Mouse (Mus musculus): ENCODE results near the gene Ddx27. TPM values are rescaled to one million over a fixed set of nuclear protein-coding genes. Genes with fewer than 3 reads are reported as not detected.

The Ddx27 gene
- polyA plus RNA-seq, 2 experiments = 36.5 to 50.2 TPM

DNA sequence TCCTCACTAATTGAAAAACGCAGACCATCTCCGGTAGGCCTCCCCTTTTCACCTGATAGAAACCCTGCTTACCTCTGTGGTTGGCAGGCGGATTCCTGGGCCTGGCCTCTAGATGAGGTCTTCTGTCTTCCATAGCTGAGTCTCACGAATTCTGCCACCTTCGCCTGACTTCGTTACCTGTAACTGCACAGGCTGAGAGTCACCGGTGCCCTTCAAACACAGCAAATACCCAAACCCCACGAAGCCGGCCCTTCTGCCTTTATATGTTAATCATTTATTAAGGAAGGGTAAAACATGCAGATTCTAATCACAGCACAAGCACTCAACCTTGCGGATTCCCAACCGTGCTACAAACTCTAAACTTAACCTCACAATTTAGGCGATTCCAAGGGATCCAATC, 45.0 kb downstream of the Ddx27 start:
- Histone ChIP-seq H3K4me2 (replicated peaks; ENCODE audit: low read depth, low read length, severe bottlenecking) (no peak overlapping the region), H3K9me3 (ENCODE audit: control insufficient read depth, low read length) (no peaks in the 10 kb centered on the region), H3K27ac (replicated peaks; ENCODE audit: low read depth, low read length) (no peak overlapping the region), H3K9ac (ENCODE audit: low read depth, low read length, severe bottlenecking) (no peak overlapping the region), H3K4me3 (replicated peaks; ENCODE audit: low read length) (no peak overlapping the region), H3K36me3 (ENCODE audit: control insufficient read depth, insufficient read depth, low read length) (peaks cover 45% of the 10 kb centered on the region), H3K27me3 (ENCODE audit: control insufficient read depth, insufficient read depth, low read length) (no peaks in the 10 kb centered on the region), H3K4me1 (ENCODE audit: control insufficient read depth, insufficient read depth, low read length) (peaks cover 13% of the 10 kb centered on the region)
- ATAC-seq (ENCODE audit: low FRiP score, low read depth) (no peak), DNase-seq (ENCODE audit: low spot score) (no peak)
- WGBS = 73% methylated on average over 12 of the region's 12 CpGs
- no peak for TF ChIP-seq POLR2A (IDR thresholded peaks at IDR 0.05; ENCODE audit: borderline replicate concordance, extremely low read depth, insufficient read depth, insufficient read length)

DNA sequence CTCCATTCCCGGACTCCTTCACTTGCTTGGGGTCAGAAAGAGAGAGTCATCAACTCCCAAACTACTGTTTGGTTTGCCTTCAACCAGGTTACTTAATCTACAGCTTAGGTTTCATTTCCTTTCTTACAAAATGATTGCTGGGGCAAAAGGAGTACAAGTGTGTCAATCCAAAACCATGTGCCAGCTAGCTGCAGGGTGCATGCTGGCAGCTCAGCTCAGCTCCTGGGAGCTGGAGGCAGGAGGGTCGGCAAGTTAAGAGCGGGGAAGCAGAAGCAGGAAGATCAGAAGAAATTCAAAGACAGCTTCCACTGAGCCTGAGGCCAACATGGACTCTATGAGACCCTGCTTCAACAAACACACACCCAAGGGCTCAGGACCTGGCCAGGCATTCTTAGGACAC, 45.4 kb downstream of the Ddx27 start:
- Histone ChIP-seq H3K9ac (ENCODE audit: low read depth, low read length, severe bottlenecking) (peak overlapping the region; percentile 26; the same call in 1 of the 2 replicates), H3K9me3 (ENCODE audit: control insufficient read depth, low read length) (no peaks in the 10 kb centered on the region), H3K4me2 (replicated peaks; ENCODE audit: low read depth, low read length, severe bottlenecking) (no peak overlapping the region), H3K27me3 (ENCODE audit: control insufficient read depth, insufficient read depth, low read length) (no peaks in the 10 kb centered on the region), H3K27ac (replicated peaks; ENCODE audit: low read depth, low read length) (no peak overlapping the region), H3K4me1 (ENCODE audit: control insufficient read depth, insufficient read depth, low read length) (peaks cover 17% of the 10 kb centered on the region), H3K4me3 (replicated peaks; ENCODE audit: low read length) (no peak overlapping the region), H3K36me3 (ENCODE audit: control insufficient read depth, insufficient read depth, low read length) (peaks cover 45% of the 10 kb centered on the region)
- DNase-seq (ENCODE audit: low spot score) (no peak), ATAC-seq (ENCODE audit: low FRiP score, low read depth) (no peak)
- no peak for TF ChIP-seq POLR2A (IDR thresholded peaks at IDR 0.05; ENCODE audit: borderline replicate concordance, extremely low read depth, insufficient read depth, insufficient read length)
- 66% methylated on average over 3 of the region's 3 CpGs for WGBS

DNA sequence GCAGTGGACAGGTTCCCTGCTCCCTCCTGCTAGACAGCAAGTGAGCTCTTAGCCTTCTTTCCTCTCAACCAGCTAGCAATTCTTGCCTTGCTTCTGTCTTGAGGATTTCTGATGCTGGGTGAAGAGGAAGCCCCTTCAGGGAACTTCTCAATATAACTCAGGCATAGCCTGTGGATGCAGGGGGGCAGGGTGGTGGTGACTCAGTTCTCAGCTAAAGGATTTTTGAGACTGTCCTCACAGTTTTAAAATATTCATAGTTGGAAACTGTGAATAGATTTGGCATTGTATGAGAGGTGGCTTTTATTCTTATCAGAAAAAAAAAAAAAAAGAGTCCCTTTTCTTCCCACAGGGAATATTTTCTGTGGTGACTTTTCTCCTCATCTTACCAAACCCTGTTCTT, 45.8 kb downstream of the Ddx27 start:
- no peak for ATAC-seq (ENCODE audit: low FRiP score, low read depth)
- no peak for DNase-seq (ENCODE audit: low spot score)
- H3K27me3 ChIP-seq (ENCODE audit: control insufficient read depth, insufficient read depth, low read length) = no peaks in the 10 kb centered on the region
- peaks cover 19% of the 10 kb centered on the region for H3K4me1 ChIP-seq (ENCODE audit: control insufficient read depth, insufficient read depth, low read length)
- no peaks in the 10 kb centered on the region for H3K9me3 ChIP-seq (ENCODE audit: control insufficient read depth, low read length)
- TF ChIP-seq POLR2A (IDR thresholded peaks at IDR 0.05; ENCODE audit: borderline replicate concordance, extremely low read depth, insufficient read depth, insufficient read length) = no peak
- no peak overlapping the region for H3K4me2 ChIP-seq (replicated peaks; ENCODE audit: low read depth, low read length, severe bottlenecking)
- peaks cover 45% of the 10 kb centered on the region for H3K36me3 ChIP-seq (ENCODE audit: control insufficient read depth, insufficient read depth, low read length)
- H3K9ac ChIP-seq (ENCODE audit: low read depth, low read length, severe bottlenecking) = peak overlapping the region; percentile 26; the same call in 1 of the 2 replicates
- no peak overlapping the region for H3K27ac ChIP-seq (replicated peaks; ENCODE audit: low read depth, low read length)
- no peak overlapping the region for H3K4me3 ChIP-seq (replicated peaks; ENCODE audit: low read length)

DNA sequence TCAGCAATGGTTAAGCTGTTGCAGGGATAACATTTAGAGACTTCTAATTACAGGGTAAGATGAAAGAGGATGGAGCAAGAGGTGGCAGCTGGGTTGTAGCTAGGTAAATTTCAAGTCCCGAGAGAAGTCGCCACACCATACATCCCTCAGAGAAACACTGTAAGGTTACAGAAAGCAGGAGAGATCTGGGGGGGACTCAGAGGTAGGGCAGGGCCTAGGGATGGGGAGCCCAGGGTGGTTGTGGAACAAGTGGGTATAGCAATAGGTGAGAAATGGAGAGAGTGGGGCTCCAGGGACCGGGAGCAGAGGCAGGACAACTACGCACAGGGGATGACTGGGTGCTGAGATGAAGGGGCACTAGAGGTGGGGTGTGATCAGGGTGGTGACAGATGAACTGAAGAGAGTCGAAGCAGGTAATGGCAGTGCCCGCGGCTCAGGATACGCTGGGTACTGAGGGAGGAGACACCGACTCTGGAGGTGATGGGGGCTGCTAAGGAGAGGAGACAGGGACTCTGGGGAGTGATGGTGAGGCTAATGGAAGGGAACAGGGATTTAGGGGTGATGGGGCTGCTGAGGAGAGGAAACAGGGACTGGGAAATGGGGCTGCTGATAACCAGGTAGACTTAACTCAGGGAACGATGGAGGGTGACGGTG, 46.5 kb downstream of the Ddx27 start:
- no peak for ATAC-seq (ENCODE audit: low FRiP score, low read depth)
- no peak for TF ChIP-seq POLR2A (IDR thresholded peaks at IDR 0.05; ENCODE audit: borderline replicate concordance, extremely low read depth, insufficient read depth, insufficient read length)
- 14% methylated on average over 11 of the region's 11 CpGs for WGBS
- Histone ChIP-seq H3K4me1 (ENCODE audit: control insufficient read depth, insufficient read depth, low read length) (peaks cover 19% of the 10 kb centered on the region), H3K4me3 (replicated peaks; ENCODE audit: low read length) (peak overlapping the region; percentile 89), H3K27ac (replicated peaks; ENCODE audit: low read depth, low read length) (no peak overlapping the region), H3K36me3 (ENCODE audit: control insufficient read depth, insufficient read depth, low read length) (peaks cover 42% of the 10 kb centered on the region), H3K9me3 (ENCODE audit: control insufficient read depth, low read length) (no peaks in the 10 kb centered on the region), H3K4me2 (replicated peaks; ENCODE audit: low read depth, low read length, severe bottlenecking) (peak overlapping the region; percentile 70), H3K27me3 (ENCODE audit: control insufficient read depth, insufficient read depth, low read length) (no peaks in the 10 kb centered on the region), H3K9ac (ENCODE audit: low read depth, low read length, severe bottlenecking) (peak overlapping the region; percentile 92)
- no peak for DNase-seq (ENCODE audit: low spot score)

DNA sequence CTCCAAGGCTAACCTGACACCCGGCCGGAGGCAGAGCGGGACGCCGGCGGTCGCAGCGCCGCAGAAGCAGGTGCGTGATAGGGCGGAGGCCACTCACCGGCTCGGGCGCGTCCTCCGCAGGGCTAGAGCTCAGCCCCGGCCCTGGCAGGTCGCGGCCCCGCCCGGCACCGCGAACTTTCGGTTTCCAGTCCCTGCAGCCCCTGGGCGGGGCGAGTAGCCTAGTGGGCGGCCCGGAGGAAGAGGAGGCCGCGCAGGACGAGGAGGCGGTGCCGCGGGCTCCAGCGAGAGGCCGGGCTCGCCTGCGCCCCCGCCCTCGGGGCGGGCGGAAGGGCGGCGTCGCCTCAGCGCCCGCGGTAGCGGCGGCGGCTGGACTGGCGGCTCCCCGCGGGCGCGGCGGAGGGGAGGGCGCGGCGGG, 47.5 kb downstream of the Ddx27 start:
- H3K4me1 ChIP-seq (ENCODE audit: control insufficient read depth, insufficient read depth, low read length) = peaks cover 19% of the 10 kb centered on the region
- ATAC-seq (ENCODE audit: low FRiP score, low read depth) (peak; percentile 92), DNase-seq (ENCODE audit: low spot score) (peak; percentile 90)
- H3K4me3 ChIP-seq (replicated peaks; ENCODE audit: low read length) = peak overlapping the region; percentile 89
- TF ChIP-seq POLR2A (IDR thresholded peaks at IDR 0.05; ENCODE audit: borderline replicate concordance, extremely low read depth, insufficient read depth, insufficient read length) = no peak
- peak overlapping the region; percentile 92 for H3K9ac ChIP-seq (ENCODE audit: low read depth, low read length, severe bottlenecking)
- 0% methylated on average over 17 of the region's 60 CpGs for WGBS
- H3K9me3 ChIP-seq (ENCODE audit: control insufficient read depth, low read length) = no peaks in the 10 kb centered on the region
- peaks cover 32% of the 10 kb centered on the region for H3K36me3 ChIP-seq (ENCODE audit: control insufficient read depth, insufficient read depth, low read length)
- no peaks in the 10 kb centered on the region for H3K27me3 ChIP-seq (ENCODE audit: control insufficient read depth, insufficient read depth, low read length)
- peak overlapping the region; percentile 70 for H3K4me2 ChIP-seq (replicated peaks; ENCODE audit: low read depth, low read length, severe bottlenecking)
- peak overlapping the region; percentile 87 for H3K27ac ChIP-seq (replicated peaks; ENCODE audit: low read depth, low read length)

Data from limb, embryonic 14.5 days (tissue).